Mouse (Mus musculus): ENCODE results near the gene Acvr1.
A peak's percentile ranks its signal among the peaks of the same experiment; 100 is the strongest.

The Acvr1 gene

DNA sequence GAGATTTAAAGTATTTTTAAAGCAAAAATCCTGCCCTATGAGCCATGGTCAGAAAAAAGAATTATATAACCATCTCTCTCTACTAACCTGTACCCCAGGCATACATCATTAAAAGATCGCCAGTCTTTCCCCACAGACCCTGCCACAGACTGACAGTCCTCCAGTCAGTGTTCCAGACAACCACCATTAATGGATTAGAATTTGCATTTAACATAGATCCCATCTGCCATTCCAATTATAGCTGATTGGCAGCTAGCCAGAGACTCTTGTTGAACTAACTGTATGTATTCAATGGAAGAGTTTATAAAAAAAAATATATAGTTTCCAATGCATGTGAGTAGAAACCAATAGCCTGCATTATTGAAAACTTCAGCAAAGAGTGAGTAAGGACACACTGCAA, 187.5 kb downstream of the Acvr1 start:
- DNase-seq: no peak

DNA sequence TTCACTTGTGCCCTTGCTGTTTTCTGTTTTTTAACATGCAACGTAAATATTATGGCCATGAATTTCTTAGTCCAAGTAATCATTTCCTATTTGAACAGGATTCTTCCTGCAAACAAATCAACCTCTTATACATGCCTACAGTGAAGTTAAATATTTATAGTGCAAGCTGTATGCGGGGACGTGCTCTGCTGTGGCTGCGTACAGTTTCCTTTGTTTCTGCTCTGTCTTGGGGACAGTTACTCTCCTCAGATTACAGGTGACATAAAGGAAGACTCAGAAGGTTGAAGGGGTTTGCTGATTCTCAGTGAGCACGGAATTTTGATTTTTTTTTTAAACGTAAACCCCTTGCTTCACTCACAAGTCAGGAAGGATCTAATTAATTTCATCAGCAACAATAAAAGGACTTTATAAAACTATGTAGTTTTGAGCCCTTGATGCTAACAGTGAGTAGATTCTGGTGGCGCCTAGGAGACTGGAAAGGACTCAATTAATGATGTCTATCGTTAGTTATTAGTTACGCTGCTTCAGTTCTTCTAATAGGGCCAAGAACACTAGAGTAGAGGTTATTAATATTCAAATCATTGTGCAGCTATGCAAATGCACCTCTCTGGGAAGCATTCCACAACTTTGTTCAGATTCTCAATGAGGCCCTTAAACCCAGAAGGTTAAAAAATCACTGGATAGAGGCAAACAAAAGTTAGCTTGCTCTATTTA, 189.4 kb downstream of the Acvr1 start:
- no peak for DNase-seq

DNA sequence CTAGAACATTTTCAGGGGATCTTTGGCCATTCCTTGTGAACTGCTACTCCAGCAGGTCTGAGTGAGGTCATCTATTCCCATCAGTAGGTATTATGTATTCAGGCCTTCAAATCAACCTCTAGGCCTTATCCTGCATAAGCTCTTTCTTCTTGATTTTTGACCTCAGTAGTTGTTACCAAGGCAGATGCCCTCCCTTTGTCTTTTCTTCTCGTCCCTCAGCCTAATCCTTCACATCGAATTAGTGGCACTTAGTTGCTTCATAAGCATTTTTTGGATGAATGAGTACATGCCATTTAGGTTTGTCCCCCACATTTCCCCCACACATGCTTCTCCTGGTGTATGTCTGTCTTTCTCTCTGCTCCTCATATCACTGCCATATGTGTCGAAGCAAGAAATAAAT, 200.8 kb downstream of the Acvr1 start:
- no peak for DNase-seq

DNA sequence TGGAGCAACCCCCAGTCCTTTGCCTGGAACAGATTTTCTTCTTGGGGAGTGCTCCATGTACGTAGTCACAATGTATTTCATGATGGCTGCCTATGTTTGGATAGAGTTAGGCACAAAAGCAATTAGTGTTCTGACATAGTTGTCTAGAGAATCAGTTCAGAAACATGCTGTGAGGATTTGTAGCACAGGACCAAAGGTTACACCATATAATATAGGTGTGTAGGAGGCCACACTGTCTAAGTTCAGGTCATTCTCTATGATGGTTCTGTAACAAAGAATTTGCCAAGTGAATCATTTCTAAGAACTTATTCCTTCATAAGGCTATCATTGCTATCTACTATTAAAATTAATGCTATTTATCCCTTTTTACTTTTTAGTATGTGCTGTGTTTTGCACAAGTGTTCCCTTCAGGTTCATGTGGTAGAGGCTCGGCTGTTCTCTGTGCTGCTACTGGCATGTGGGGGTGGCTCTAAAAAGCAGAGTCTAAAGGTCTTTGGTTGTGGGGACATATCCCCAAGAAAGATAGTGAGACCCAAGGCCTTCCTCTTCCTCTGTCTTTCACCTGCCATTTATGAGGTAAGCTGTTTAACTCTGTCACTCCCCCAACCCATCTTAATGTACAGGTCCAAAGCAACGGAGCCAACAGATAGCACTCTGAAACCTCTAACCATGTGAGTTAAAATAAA, 205.5 kb downstream of the Acvr1 start:
- no peak for DNase-seq

DNA sequence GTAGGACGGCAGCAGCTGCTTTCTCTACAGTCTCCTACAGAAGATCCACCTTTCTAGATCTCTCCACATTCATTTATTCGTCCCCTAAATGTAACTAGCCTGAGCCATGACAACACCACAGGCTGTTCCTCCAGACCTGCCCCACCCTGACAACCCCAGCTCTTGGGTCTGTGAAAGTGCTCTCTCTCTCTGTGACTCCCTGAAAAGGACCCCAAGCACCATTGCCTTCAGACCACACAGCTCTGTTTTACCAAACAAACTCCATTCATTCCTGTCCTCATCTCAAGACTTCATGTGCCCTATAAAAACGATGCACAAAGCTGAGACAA, 208.9 kb downstream of the Acvr1 start:
- no peak for DNase-seq

DNA sequence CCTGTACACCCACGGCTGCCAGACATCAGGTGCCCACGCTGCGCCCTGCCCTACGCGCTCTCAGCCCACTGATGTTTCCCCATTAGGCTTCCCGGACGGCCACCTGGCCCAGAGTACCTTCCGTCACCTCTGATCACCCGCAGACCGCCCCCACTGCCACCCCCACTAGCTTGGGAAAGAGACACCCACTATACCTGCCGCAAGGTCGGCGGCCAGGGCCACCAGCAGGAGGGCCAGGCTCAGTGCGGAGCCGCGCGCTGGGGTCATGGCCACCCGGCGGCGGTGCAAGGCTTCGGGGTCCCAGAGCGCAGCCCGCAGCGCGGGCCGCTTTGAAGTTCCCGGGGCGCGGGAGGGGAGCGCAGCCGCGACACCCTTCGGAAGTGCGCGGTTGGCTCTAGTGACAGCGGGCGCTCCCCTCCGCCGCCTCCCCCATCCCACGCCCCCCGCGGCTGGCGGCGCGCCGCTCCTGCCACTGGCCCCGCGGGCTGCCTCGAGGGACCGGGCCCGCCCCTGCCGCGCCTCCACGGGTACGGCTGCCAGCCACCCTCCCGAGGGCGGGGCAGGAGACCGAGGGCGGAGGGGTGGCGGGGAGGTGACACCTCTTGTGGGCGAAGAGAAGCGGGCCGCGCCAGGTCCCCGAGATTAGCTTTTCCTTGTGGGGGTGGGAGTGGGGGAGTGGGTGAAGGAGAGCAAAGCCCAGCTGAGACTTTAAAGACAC, 209.4 kb downstream of the Acvr1 start, which contains the start of gene Acvr1c:
Acvr1c (minus strand) TSS at position 482 of the 718 bp plus-strand sequence.
- DNase-seq: peak; percentile 18 to 55

DNA sequence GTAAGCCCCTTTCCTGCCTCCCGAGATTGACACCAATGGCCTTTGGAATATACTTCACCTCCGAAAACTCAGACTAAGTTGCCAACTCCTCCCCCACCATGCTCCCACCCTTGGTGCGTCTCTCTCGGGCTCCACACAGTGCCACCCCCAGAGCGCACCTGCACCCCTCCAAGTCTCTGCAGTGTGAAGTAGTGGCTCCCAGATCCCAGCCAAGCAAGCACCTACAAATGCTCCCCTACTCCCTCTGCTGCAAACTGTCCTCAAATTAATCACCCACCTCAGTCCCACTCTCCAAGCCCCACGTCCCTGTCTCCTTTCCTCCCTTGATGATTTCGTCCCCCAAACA, 209.9 kb downstream of the Acvr1 start:
- no peak for DNase-seq

DNA sequence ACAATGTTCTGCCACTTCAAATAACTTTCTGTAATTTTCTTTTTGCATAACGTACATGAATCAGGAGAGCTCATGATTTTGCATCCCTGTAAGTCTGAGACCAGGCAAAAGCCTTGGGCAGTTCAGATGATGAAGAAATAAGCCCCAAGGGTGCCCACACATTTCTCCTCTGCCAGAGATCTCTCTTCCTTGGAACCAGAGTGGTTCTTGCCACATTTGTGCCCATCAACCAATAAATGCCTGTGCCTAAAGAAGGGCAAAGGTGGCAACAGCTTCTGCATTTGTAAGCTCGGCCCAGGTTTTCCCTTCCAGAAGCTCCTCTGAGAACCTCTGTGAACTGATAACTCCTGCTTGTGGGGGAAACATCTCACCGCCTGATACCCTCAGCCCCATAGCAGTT, 212.6 kb downstream of the Acvr1 start:
- DNase-seq: no peak

DNA sequence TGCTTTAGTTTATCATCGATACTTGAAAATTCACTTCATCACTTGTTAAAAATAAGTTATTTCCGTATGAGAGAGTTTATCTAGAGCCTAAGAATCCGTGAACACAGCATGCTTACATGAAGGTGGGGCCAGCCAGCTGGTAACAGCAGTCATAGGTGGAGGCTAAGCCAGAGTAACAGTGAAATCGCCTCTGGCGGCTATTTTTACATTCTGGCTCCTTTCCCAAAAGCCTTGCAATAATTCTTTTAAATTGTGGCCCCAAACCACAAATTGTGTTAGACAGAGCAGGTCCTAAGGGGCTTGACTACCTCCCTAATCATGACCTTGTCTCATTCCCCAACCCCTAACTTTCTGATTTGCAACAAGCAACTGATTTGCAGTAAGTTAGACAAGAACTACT, 214.1 kb downstream of the Acvr1 start:
- no peak for DNase-seq

DNA sequence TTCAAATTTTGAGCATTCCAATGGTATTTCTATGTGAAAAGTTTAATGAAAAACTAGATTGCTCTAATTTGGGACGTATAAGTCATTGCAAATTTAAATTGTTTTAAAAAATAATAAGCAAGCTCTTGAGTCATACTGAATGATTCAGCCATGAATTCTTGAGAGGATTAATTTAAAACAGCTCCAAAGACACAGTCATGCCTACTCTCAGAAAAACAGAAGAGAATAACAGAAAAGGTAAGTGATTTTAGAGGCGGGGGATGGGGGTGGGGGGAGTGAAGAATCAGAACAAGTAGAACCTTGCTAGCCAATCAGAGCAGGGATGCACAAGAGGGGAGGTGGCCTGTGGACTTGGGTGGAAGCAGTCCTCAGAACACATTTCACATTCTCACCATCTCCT, 216.3 kb downstream of the Acvr1 start:
- DNase-seq: no peak

Data from kidney, postnatal 36 days (tissue).